Mouse (Mus musculus) midbrain, embryonic 12.5 days (tissue): ENCODE results near the gene Rpusd3. TPM values are rescaled to one million over a fixed set of nuclear protein-coding genes. Genes with fewer than 3 reads are reported as not detected.

Source experiments
- ATAC-seq: fragments of 200-750 bp; cut with Nextera tagmentation; 2 replicates; pipeline ENCODE4 v1.8.0; 2017; ENCODE audit warnings: low read depth, moderate TSS enrichment, moderate library complexity; ENCODE audit not compliant: low FRiP score
- H3K27ac ChIP-seq: fragments of 300-500 bp; sonication (generic); replicated peaks from 2 replicates; pipeline ENCODE4 v1.5.1; 2016; ENCODE audit warnings: mild to moderate bottlenecking
- H3K27me3 ChIP-seq: fragments of 300-500 bp; sonication (generic); 2 replicates; pipeline ENCODE4 v1.6.1; 2016; ENCODE audit warnings: mild to moderate bottlenecking
- H3K36me3 ChIP-seq: fragments of 300-500 bp; sonication (generic); 2 replicates; pipeline ENCODE4 v1.6.1; 2016
- H3K4me1 ChIP-seq: fragments of 300-500 bp; sonication (generic); 2 replicates; pipeline ENCODE4 v1.6.1; 2016
- H3K4me2 ChIP-seq: fragments of 300-500 bp; sonication (generic); replicated peaks from 2 replicates; pipeline ENCODE4 v1.6.1; 2016; ENCODE audit warnings: mild to moderate bottlenecking, moderate library complexity
- H3K4me3 ChIP-seq: fragments of 300-500 bp; sonication (generic); 2 replicates; pipeline ENCODE4 v1.5.1; 2016; ENCODE audit warnings: mild to moderate bottlenecking
- H3K9ac ChIP-seq: fragments of 300-500 bp; sonication (generic); replicated peaks from 2 replicates; pipeline ENCODE4 v1.6.1; 2016; ENCODE audit warnings: mild to moderate bottlenecking, moderate library complexity
- H3K9me3 ChIP-seq: fragments of 300-500 bp; sonication (generic); 2 replicates; pipeline ENCODE4 v1.6.1; 2016; ENCODE audit warnings: mild to moderate bottlenecking
- WGBS: fragments of 180-500 bp; shearing (Covaris S2); methylation state at CpG from one replicate; pipeline ENCODE4 v1.1.7; 2016; 5-methylcytosine and 5-hydroxymethylcytosine counted together
- polyA plus RNA-seq: library from polyadenylated mRNA; unstranded; fragments of >200 nt; fragmentation: Nextera tagmentation; extraction: Ambion mirVana; gene quantifications from 2 replicates; pipeline ENCODE4 v1.2.1, GENCODE M21; 2016

The Rpusd3 gene
- polyA plus RNA-seq, 1 experiment from 2014 or later, result 26.7 TPM

DNA sequence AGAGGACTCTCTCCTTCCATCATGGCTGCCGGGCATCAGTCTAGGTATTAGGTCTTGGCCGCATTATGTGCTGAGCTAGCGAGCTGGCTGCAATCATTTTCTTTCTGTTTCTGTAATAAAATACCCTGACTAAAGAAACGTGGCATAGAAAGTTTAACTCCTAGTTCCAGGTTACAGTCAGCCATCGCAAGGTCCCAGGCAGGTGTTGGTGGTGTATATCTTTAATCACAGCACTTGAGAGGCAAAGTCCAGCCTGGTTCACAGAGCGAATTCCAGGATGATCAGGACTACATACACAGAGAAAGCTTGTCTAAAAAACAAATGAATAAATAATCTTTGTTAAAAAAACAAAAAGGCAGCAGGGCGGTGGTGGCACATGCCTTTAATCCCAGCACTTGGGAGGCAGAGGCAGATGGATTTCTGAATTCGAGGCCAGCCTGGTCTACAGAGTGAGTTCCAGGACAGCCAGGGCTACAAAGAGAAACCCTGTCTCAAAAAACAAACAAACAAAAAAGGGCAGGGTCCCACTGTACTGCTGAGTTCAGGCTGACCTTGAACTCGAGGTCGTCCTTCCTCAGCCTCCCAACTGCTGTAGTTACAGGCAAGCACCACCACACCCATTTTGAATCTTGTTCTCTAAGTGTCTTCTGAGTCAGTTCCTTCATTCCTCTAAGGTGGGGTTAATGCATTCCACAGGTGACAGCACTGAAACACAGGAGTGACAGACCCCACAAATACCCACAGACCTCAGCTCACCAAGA, 22.7 kb downstream of the Rpusd3 start:
- no peak overlapping the region for H3K27ac ChIP-seq
- no peak for ATAC-seq
- peaks cover 13% of the 10 kb centered on the region for H3K4me1 ChIP-seq
- no peak overlapping the region for H3K9ac ChIP-seq
- H3K4me2 ChIP-seq, result no peak overlapping the region
- H3K36me3 ChIP-seq, result peaks cover 12% of the 10 kb centered on the region
- H3K9me3 ChIP-seq, result no peaks in the 10 kb centered on the region
- H3K4me3 ChIP-seq, result no peak overlapping the region
- 85% methylated on average over 10 of the region's 10 CpGs for WGBS
- H3K27me3 ChIP-seq, result no peaks in the 10 kb centered on the region

DNA sequence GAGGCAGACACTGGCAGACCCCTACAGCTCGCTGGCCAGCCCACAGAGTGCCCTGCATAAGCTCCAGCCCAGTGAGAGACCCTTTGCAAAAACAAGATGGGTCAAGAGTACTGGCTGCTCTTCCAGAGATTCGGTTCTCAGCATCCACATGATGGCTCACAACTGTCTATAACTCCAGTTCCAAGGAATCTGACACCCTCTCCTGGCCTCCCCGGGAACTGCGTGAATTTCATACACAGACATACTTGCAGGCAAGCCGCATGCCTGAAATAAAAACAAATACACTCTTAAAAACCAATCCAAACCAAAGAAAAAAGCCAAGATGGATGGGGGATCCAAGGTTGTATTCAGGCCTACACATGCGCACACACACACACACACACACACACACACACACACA, 23.6 kb downstream of the Rpusd3 start:
- 97% methylated on average over 6 of the region's 6 CpGs for WGBS
- peaks cover 8% of the 10 kb centered on the region for H3K36me3 ChIP-seq
- no peak overlapping the region for H3K4me3 ChIP-seq
- no peak for ATAC-seq
- no peak overlapping the region for H3K4me2 ChIP-seq
- H3K27me3 ChIP-seq, result no peaks in the 10 kb centered on the region
- peaks cover 15% of the 10 kb centered on the region for H3K4me1 ChIP-seq
- H3K27ac ChIP-seq, result no peak overlapping the region
- H3K9ac ChIP-seq, result no peak overlapping the region
- no peaks in the 10 kb centered on the region for H3K9me3 ChIP-seq

DNA sequence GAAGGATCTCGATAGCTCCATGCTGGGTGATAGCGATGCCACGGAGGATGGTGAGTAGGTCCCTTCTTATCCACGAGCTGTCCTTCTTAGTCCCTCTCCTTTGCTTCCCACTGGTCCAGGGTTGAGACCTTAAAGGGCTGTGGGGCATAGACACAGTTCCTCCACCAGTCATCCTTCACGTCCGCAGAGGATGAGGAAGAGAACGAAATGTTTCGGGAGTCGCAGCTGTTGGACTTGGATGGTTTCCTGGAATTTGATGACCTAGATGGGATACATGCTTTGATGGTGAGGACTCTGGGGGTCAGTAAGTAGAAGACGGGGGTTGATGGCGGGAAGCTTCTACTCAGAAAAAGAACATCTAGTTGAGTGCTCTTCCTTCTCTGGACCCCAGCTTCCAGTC, 24.3 kb downstream of the Rpusd3 start:
- no peaks in the 10 kb centered on the region for H3K9me3 ChIP-seq
- H3K36me3 ChIP-seq, result peaks cover 13% of the 10 kb centered on the region
- no peak overlapping the region for H3K4me3 ChIP-seq
- no peak overlapping the region for H3K9ac ChIP-seq
- no peaks in the 10 kb centered on the region for H3K27me3 ChIP-seq
- H3K4me1 ChIP-seq, result peaks cover 15% of the 10 kb centered on the region
- ATAC-seq, result no peak
- H3K4me2 ChIP-seq, result no peak overlapping the region
- no peak overlapping the region for H3K27ac ChIP-seq
- WGBS, result 94% methylated on average over 11 of the region's 11 CpGs

DNA sequence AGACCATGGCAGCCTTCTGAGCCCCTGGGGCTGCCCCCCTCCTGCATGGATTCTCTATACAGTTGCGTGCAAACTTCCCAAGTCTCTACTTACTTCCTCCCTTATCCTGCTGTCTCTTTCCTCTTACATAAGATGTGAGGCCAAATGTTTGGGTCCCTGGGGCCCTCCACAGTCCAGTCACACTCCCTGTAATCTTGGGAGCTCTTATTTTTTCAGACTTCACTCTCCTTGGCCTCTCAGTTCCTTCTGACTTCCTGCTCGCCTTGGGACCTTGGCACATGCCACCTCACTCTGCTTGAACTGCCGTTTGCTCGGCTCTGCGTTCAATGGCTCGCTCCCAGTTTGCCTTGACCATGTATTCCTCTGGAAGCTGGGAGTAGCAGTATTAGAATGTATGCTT, 25.2 kb downstream of the Rpusd3 start:
- peaks cover 15% of the 10 kb centered on the region for H3K4me1 ChIP-seq
- no peak for ATAC-seq
- no peak overlapping the region for H3K27ac ChIP-seq
- WGBS, result 88% methylated on average over 6 of the region's 6 CpGs
- H3K4me2 ChIP-seq, result no peak overlapping the region
- peaks cover 22% of the 10 kb centered on the region for H3K36me3 ChIP-seq
- H3K9me3 ChIP-seq, result no peaks in the 10 kb centered on the region
- H3K27me3 ChIP-seq, result no peaks in the 10 kb centered on the region
- H3K4me3 ChIP-seq, result no peak overlapping the region
- no peak overlapping the region for H3K9ac ChIP-seq

DNA sequence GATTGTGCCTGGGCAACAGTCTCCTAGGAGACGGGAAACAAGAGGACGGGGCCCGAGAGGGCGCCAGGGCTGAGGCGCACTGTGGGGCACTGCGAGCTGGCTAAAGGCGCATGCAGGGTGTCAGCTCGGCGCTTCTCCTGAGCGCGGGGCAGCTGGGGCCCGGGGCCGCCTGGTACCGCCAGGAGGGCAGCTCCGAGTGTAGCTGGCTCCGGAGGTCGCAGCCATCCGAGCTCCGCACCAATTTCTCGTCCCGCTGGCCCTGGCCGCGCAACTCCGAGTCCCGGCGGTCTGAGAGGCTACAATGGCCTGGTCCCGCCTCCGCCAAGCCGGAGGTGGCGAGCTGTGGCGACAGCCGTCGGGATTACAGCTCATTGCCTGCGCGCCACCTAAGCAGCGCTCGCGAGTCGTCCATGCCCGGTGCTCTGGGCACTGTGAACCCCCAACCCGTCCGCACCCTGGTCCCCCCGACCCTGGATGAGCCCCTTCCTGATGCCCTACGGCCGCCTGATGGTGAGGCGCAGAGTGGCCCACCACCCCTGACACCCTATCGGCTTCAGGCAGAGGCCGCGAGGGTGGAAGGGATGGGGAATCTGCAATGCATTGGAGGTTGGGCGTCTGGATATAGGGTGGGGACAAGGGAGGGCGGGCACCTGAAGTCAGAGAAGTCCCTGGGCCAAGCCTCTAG, 26.6 kb downstream of the Rpusd3 start:
- H3K27me3 ChIP-seq, result no peaks in the 10 kb centered on the region
- H3K9ac ChIP-seq, result peak overlapping the region; percentile 58
- peak overlapping the region; percentile 66 for H3K4me2 ChIP-seq
- H3K9me3 ChIP-seq, result no peaks in the 10 kb centered on the region
- H3K4me3 ChIP-seq, result peak overlapping the region; percentile 46
- peaks cover 36% of the 10 kb centered on the region for H3K36me3 ChIP-seq
- peaks cover 15% of the 10 kb centered on the region for H3K4me1 ChIP-seq
- WGBS, result under 1% methylated on average over 50 of the region's 51 CpGs
- H3K27ac ChIP-seq, result peak overlapping the region; percentile 74
- ATAC-seq, result peak; percentile 92

DNA sequence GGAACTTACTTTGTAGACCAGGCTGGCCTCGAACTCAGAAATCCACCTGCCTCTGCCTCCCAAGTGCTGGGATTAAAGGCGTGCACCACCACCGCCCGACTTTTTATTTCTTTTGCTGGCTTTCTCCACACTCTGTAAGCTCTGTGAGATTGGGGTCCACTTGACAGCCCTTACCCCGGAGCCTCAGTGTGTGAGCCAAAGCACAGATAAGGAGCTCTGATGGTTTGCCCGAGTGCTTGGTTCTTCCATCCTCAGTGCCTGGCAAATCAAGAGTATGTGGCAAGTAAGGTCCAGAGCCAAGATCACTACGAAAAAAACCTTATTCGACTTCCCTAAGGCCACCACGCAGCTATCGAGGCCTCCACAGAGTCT, 27.1 kb downstream of the Rpusd3 start:
- H3K4me1 ChIP-seq, result peaks cover 15% of the 10 kb centered on the region
- H3K9me3 ChIP-seq, result no peaks in the 10 kb centered on the region
- H3K4me3 ChIP-seq, result peak overlapping the region; percentile 46
- H3K27ac ChIP-seq, result peak overlapping the region; percentile 74
- peak; percentile 21; the same call in 1 of the 2 replicates for ATAC-seq
- H3K36me3 ChIP-seq, result peaks cover 41% of the 10 kb centered on the region
- H3K27me3 ChIP-seq, result no peaks in the 10 kb centered on the region
- H3K9ac ChIP-seq, result peak overlapping the region; percentile 58
- H3K4me2 ChIP-seq, result peak overlapping the region; percentile 66
- WGBS, result 24% methylated on average over 10 of the region's 10 CpGs

DNA sequence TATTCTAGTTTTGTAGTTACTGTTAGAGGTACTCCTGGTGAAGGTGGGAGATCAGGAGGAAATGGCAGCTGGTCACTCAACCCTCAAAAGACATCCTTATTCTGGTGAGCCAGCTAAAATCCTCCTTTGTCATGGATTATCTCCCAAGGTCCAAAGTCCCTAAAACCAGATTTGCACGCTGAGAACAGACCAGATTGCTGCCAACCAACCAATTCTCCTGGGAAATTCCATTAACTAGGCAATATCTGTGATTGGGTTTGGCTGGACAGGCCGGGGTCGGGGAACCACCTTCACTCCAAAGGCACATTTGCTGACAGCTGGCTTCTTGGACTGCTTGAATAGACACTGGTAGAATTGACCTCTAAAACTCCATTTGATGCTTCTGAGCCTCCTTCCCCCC, 28.4 kb downstream of the Rpusd3 start:
- ATAC-seq, result no peak
- no peak overlapping the region for H3K27ac ChIP-seq
- H3K4me1 ChIP-seq, result peaks cover 15% of the 10 kb centered on the region
- H3K9me3 ChIP-seq, result no peaks in the 10 kb centered on the region
- H3K9ac ChIP-seq, result no peak overlapping the region
- H3K27me3 ChIP-seq, result no peaks in the 10 kb centered on the region
- H3K36me3 ChIP-seq, result peaks cover 53% of the 10 kb centered on the region
- H3K4me2 ChIP-seq, result no peak overlapping the region
- no peak overlapping the region for H3K4me3 ChIP-seq
- WGBS, result 85% methylated on average over 3 of the region's 3 CpGs

DNA sequence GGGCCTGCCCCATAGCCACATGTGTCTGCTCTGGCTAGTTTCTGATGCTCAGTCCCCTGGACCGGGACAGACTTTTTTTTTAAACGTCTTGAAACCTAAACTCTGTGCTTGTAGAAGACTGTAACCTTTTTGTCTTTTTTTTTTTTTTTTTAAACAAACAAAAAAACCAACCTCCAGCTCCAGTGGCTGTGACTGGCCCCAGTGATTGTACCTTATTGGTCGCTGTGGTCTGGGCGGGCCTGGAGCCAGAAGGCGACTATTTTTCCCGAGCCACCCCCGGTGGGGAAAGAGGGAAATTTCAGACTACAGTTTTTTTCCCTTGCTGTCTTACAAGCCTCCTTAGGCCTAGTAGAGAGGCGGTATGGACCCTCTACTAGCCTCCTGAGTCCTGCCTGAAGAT, 30.2 kb downstream of the Rpusd3 start, which contains the start of gene Ttll3:
Ttll3 (plus strand) TSS at position 301 of the 400 bp plus-strand sequence.
- ATAC-seq, result no peak
- no peak within 1 kb of the TSS for H3K27ac ChIP-seq
- H3K4me3 ChIP-seq, result no peak within 1 kb of the TSS
- no peaks in the 10 kb centered on the region for H3K27me3 ChIP-seq
- H3K4me2 ChIP-seq, result no peak within 1 kb of the TSS
- peaks cover 15% of the 10 kb centered on the region for H3K4me1 ChIP-seq
- no peak within 1 kb of the TSS for H3K9ac ChIP-seq
- WGBS, result 78% methylated on average over 8 of the region's 8 CpGs
- H3K36me3 ChIP-seq, result peaks cover 62% of the 10 kb centered on the region
- H3K9me3 ChIP-seq, result no peaks in the 10 kb centered on the region

DNA sequence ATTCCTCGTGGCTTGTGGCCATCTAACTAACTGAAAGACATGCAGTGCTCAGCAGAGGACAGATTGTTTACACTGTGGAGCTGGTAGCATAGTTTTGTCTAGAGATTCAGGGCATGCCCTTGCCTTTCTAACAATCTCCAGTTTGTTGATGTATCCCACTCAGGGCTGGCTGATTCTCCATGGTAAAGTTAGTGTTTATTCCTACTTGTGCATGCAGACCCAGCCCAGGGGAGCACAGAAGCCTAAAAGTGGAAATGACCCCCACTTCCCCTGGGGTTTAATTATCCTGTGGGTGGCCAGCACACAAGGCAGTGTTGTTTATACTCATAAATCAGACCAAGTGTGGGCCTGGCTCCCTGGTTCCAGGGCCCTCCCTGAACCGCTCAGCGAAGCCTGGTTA, 33.1 kb downstream of the Rpusd3 start:
- Histone ChIP-seq H3K27ac (no peak overlapping the region), H3K4me1 (no peaks in the 10 kb centered on the region; the same call in 1 of the 2 replicates), H3K4me2 (no peak overlapping the region), H3K36me3 (peaks cover 88% of the 10 kb centered on the region), H3K4me3 (no peak overlapping the region), H3K27me3 (no peaks in the 10 kb centered on the region), H3K9ac (no peak overlapping the region), H3K9me3 (no peaks in the 10 kb centered on the region)
- 91% methylated on average over 3 of the region's 3 CpGs for WGBS
- ATAC-seq, result no peak

DNA sequence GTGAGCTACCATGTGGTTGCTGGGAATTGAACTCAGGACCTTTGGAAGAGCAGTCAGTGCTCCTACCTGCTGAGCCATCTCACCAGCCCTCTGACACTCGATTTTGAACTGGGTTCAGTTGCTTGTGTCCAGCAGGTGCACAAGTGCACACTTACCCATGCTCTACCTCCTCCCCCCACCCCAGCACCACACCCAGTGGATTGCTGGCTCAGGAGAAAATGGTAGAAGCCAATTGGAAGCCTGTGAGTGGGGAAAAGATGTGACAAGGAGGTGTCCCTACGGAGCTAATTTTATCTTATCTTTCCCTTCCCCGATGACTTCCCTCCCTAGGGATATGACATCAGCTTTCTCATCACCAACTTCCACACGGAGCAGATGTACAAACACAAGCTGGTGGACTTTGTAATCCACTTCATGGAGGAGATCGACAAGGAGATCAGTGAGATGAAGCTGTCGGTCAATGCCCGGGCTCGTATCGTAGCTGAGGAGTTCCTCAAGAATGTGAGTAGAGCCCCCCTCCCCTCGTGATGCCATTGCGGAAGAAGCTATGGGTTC, 33.9 kb downstream of the Rpusd3 start:
- Histone ChIP-seq H3K9ac (no peak overlapping the region), H3K36me3 (peaks cover 94% of the 10 kb centered on the region), H3K27me3 (no peaks in the 10 kb centered on the region), H3K4me1 (no peaks in the 10 kb centered on the region), H3K4me2 (no peak overlapping the region), H3K4me3 (no peak overlapping the region), H3K27ac (no peak overlapping the region), H3K9me3 (no peaks in the 10 kb centered on the region)
- 89% methylated on average over 11 of the region's 11 CpGs for WGBS
- no peak for ATAC-seq

DNA sequence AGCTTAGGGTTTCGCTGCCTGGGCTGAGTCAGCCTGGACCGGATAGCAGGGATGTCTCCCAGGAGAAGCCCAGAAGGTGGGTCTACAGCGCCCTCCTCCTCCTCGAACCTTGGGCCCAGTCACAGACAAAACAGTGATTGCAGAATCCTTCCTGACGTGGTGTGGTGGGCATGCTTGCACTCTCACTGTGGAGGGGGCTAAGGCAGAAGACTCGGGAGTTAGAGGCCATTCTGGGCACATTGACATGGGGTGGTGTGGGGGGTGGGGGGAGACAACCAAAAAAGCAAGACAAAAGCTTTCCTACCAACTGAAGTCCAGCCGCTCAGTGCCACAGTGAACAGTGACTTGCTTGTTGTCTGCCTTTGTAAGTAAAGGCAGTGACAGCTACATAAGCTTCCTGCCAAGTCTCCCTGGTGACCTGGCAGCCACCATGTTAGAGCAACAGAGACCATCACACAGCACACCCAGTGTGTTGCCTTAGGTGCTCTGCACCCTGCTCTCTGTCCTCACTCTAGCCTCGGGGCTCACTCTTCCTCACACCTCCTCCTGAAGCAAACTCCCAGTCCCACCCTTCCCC, 34.7 kb downstream of the Rpusd3 start:
- Histone ChIP-seq H3K9me3 (no peaks in the 10 kb centered on the region), H3K36me3 (peaks cover 86% of the 10 kb centered on the region), H3K27ac (no peak overlapping the region), H3K4me3 (no peak overlapping the region), H3K4me1 (peaks cover 3% of the 10 kb centered on the region; the same call in 1 of the 2 replicates), H3K4me2 (no peak overlapping the region), H3K9ac (no peak overlapping the region), H3K27me3 (no peaks in the 10 kb centered on the region)
- WGBS, result 88% methylated on average over 8 of the region's 8 CpGs
- no peak for ATAC-seq

DNA sequence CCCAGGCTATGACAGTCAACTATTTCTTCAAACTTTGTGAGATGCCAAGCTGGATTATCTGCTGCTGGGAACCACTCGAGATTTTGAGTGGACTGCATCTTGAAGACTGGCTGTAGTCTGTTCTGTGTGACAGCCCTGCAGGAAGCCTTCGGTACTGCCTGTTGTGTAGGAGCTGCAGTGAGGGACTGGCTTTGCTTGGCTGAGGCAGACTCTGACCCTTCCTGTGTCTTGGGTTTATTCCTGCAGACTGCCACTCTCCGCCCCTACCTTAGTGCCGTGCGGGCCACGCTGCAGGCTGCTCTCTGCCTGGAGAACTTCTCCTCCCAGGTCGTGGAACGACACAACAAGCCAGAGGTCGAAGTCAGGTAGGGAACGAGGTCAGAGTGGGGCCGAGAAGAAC, 38.7 kb downstream of the Rpusd3 start:
- no peak overlapping the region for H3K9ac ChIP-seq
- no peak for ATAC-seq
- peaks cover 53% of the 10 kb centered on the region for H3K36me3 ChIP-seq
- no peaks in the 10 kb centered on the region for H3K9me3 ChIP-seq
- H3K4me3 ChIP-seq, result no peak overlapping the region
- no peaks in the 10 kb centered on the region for H3K27me3 ChIP-seq
- H3K4me1 ChIP-seq, result peaks cover 21% of the 10 kb centered on the region
- WGBS, result 92% methylated on average over 11 of the region's 11 CpGs
- no peak overlapping the region for H3K27ac ChIP-seq
- H3K4me2 ChIP-seq, result no peak overlapping the region
